Mouse (Mus musculus) midbrain, embryonic 13.5 days (tissue): ENCODE measurements around the gene Il27. TPM values are rescaled to one million over a fixed set of nuclear protein-coding genes. Genes with fewer than 3 reads are reported as not detected.

ENCODE experiments used
- ATAC-seq: fragments of 200-750 bp; cut with Nextera tagmentation; 2 replicates; pipeline ENCODE4 v1.8.0; 2017; ENCODE audit warnings: mild to moderate bottlenecking, moderate TSS enrichment, moderate library complexity
- H3K27ac ChIP-seq: fragments of 300-500 bp; sonication (generic); 2 replicates; pipeline ENCODE4 v1.5.1; 2015; ENCODE audit warnings: inconsistent platforms, mild to moderate bottlenecking, moderate library complexity
- H3K27me3 ChIP-seq: fragments of 300-500 bp; sonication (generic); 2 replicates; pipeline ENCODE4 v1.6.1; 2015; ENCODE audit warnings: mild to moderate bottlenecking, inconsistent platforms
- H3K36me3 ChIP-seq: fragments of 300-500 bp; sonication (generic); 2 replicates; pipeline ENCODE4 v1.6.1; 2015; ENCODE audit warnings: mild to moderate bottlenecking, inconsistent platforms
- H3K4me1 ChIP-seq: fragments of 300-500 bp; sonication (generic); replicated peaks from 2 replicates; pipeline ENCODE4 v1.6.1; 2015; ENCODE audit warnings: inconsistent platforms
- H3K4me2 ChIP-seq: fragments of 300-500 bp; sonication (generic); replicated peaks from 2 replicates; pipeline ENCODE4 v1.6.1; 2015; ENCODE audit warnings: moderate library complexity, mild to moderate bottlenecking, inconsistent platforms
- H3K4me3 ChIP-seq: fragments of 300-500 bp; sonication (generic); replicated peaks from 2 replicates; pipeline ENCODE4 v1.5.1; 2015; ENCODE audit warnings: mild to moderate bottlenecking, inconsistent platforms
- H3K9ac ChIP-seq: fragments of 300-500 bp; sonication (generic); replicated peaks from 2 replicates; pipeline ENCODE4 v1.6.1; 2015; ENCODE audit warnings: mild to moderate bottlenecking, inconsistent platforms
- H3K9me3 ChIP-seq: fragments of 300-500 bp; sonication (generic); 2 replicates; pipeline ENCODE4 v1.6.1; 2016; ENCODE audit warnings: mild to moderate bottlenecking, inconsistent platforms
- WGBS: fragments of 180-500 bp; shearing (Covaris S2); methylation state at CpG from one replicate; pipeline ENCODE4 v1.1.7; 2015; 5-methylcytosine and 5-hydroxymethylcytosine counted together
- microRNA-seq: library from miRNA; unstranded; fragments of <30 nt; microRNA quantifications from one replicate; pipeline ENCODE4, GENCODE M21; 2016
- polyA plus RNA-seq: library from polyadenylated mRNA; unstranded; fragments of >200 nt; fragmentation: Nextera tagmentation; extraction: Ambion mirVana; gene quantifications from 2 replicates; pipeline ENCODE4 v1.2.1, GENCODE M21; 2015

The Il27 gene
- polyA plus RNA-seq, 1 experiment from 2014 or later, result not detected

DNA sequence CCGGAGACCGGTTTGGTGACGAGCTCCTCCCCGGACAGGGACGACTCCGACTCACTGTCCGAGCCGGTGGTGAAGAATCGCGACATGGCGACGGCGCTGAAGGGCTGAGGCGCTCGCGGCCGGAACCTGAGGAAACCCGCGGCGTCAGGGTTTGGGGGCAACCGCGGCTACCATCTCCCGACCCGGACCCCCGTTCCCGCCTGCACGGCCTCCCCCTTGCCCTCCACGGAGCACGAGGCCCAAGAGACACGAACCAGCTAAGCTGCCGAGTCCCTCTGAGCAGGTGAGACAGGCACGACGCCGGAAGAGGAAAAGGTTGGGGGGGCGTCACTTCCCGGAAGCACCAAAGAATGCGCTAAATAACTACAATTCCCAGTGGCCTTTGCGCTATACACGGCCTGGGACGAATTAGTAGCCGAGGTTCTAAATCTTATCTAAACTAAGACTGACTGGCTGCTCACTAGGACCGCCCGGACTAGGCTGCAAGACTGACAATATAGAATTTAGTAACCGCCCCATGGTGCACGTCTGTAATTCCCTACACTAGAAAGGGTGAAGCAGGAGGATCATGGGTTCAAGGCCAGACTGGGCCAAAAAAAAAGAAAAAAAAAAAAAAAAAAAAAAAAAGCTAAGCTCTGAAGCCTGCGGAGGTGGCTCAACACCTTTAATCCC is 28.5 kb downstream of the Il27 start, which contains the start of gene Eif3c:
Gene Eif3c (minus strand): TSS at position 318 of the 672 bp plus-strand sequence.
- Histone ChIP-seq H3K4me2 (peak within 1 kb of the TSS; percentile 90), H3K4me3 (peak within 1 kb of the TSS; percentile 98), H3K27ac (peak within 1 kb of the TSS; percentile 75), H3K27me3 (no peaks in the 10 kb centered on the region), H3K9me3 (no peaks in the 10 kb centered on the region), H3K36me3 (peaks cover 36% of the 10 kb centered on the region), H3K4me1 (peaks cover 14% of the 10 kb centered on the region), H3K9ac (peak within 1 kb of the TSS; percentile 87)
- WGBS, result under 1% methylated on average over 46 of the region's 46 CpGs
- peak; percentile 97 for ATAC-seq

GRCm38 (mm10) chr7:126565693-126566092 is 29.0 kb downstream of the Il27 start:
- peak overlapping the region; percentile 98 for H3K4me3 ChIP-seq
- H3K36me3 ChIP-seq, result peaks cover 41% of the 10 kb centered on the region
- no peaks in the 10 kb centered on the region for H3K27me3 ChIP-seq
- 2% methylated on average over 24 of the region's 28 CpGs for WGBS
- peaks cover 14% of the 10 kb centered on the region for H3K4me1 ChIP-seq
- no peaks in the 10 kb centered on the region for H3K9me3 ChIP-seq
- H3K4me2 ChIP-seq, result peak overlapping the region; percentile 90
- ATAC-seq, result no peak; the same call in 1 of the 2 replicates
- peak overlapping the region; percentile 75 for H3K27ac ChIP-seq
- peak overlapping the region; percentile 87 for H3K9ac ChIP-seq

DNA sequence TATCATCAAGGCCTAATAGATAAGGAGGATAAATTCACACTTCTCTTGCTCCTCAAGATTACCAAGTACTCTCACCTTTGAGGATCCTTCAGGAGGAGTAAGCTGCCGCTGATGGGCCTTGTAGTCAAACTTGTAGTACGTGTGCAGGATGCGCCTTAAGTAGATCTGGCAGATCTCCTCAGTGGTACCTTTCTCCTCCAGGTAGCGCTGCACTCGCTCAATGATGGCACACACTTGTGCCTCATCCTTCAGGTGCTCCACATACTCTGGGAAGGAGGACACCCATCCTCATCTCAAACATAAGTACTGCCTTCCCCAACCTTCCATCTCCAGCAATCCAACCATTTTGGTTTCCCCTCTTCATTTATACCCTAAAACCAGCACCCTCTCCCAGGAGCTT is 38.1 kb downstream of the Il27 start:
- H3K27me3 ChIP-seq, result no peaks in the 10 kb centered on the region
- H3K4me3 ChIP-seq, result no peak overlapping the region
- ATAC-seq, result no peak
- whole genome bisulfite sequencing, result 95% methylated on average over 5 of the region's 5 CpGs
- H3K27ac ChIP-seq, result no peak overlapping the region
- H3K36me3 ChIP-seq, result peaks cover 93% of the 10 kb centered on the region
- no peaks in the 10 kb centered on the region for H3K4me1 ChIP-seq
- H3K9ac ChIP-seq, result no peak overlapping the region
- no peaks in the 10 kb centered on the region for H3K9me3 ChIP-seq
- H3K4me2 ChIP-seq, result no peak overlapping the region

- Histone ChIP-seq H3K27me3 (no peaks in the 10 kb centered on the region), H3K9ac (no peak overlapping the region), H3K4me3 (no peak overlapping the region), H3K4me1 (no peaks in the 10 kb centered on the region), H3K36me3 (peaks cover 95% of the 10 kb centered on the region), H3K27ac (no peak overlapping the region), H3K9me3 (no peaks in the 10 kb centered on the region), H3K4me2 (no peak overlapping the region)
- no peak for ATAC-seq
- WGBS, result 98% methylated on average over 1 of the region's 1 CpGs
Measured at GRCm38 (mm10) chr7:126554796-126555195, 39.9 kb downstream of the Il27 start.

DNA sequence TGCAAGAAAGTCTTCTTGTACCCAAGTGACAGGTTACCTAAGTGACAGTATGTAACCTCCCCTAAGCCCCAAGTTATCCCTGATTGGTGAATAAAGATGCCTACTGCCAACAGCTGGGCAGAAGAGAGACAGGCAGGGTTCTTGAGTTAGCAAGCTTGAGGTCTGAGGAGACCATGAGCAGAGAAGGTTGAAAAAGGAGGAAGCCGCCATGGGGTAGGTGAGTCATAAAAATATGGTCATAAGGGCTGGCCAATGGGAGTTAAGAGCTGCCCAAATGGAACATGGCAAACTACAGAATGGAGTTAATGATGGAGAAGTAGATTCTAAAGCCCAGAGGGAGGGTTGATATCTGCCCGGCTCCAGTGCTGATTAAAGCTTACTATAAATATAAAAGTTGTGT is 49.1 kb downstream of the Il27 start:
- H3K4me2 ChIP-seq, result no peak overlapping the region
- no peak overlapping the region for H3K4me3 ChIP-seq
- H3K9ac ChIP-seq, result no peak overlapping the region
- 93% methylated on average over 2 of the region's 2 CpGs for WGBS
- no peak overlapping the region for H3K27ac ChIP-seq
- no peaks in the 10 kb centered on the region for H3K27me3 ChIP-seq
- H3K36me3 ChIP-seq, result peaks cover 63% of the 10 kb centered on the region
- ATAC-seq, result no peak
- no peaks in the 10 kb centered on the region for H3K4me1 ChIP-seq
- H3K9me3 ChIP-seq, result no peaks in the 10 kb centered on the region

DNA sequence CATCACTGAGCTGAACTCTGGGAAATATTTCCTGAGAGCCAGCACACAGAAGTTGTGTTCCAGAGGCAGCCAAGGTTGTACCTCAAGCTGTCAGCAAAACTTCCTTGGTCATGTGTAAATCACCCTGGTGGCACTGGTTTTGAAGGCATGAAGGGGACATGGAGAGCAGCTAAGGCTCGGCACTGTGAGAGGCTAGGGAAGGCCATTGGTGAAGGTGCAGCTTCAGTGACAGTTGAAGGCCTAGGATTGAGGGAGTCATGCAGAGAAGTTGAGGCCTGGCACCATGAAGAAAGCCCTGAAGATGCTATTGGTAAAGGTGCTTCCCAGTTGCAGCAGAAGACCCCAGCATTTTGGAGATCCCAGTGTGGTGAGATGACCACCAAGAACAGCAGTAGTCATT is 53.1 kb downstream of the Il27 start:
- Histone ChIP-seq H3K9me3 (no peaks in the 10 kb centered on the region), H3K27ac (no peak overlapping the region), H3K4me2 (no peak overlapping the region), H3K27me3 (peaks cover 5% of the 10 kb centered on the region), H3K4me3 (no peak overlapping the region), H3K9ac (no peak overlapping the region), H3K36me3 (peaks cover 24% of the 10 kb centered on the region), H3K4me1 (no peaks in the 10 kb centered on the region)
- ATAC-seq, result no peak
- 95% methylated on average over 1 of the region's 1 CpGs for WGBS

Small RNA genes lying within 50 kb of the gene (microRNA-seq; reads per million reads assigned to microRNA genes)
- gene Mir7059, result 0.82 reads per million

Other genes with a start within 250 kb of the Il27 start
- 1.0 and 1.7 TPM in 2 replicates for gene Lat, start 225.4 kb downstream of the Il27 start, polyA plus RNA-seq
- 77.9 and 78.6 TPM in 2 replicates for gene Spns1, start 217.5 kb downstream of the Il27 start, polyA plus RNA-seq
- 2.9 and 3.8 TPM in 2 replicates for gene Nfatc2ip, start 198.2 kb downstream of the Il27 start, polyA plus RNA-seq
- gene Cd19, start 180.1 kb downstream of the Il27 start, polyA plus RNA-seq, result not detected in 2 replicates
- 23.7 and 25.9 TPM in 2 replicates for gene Rabep2, start 166.2 kb downstream of the Il27 start, polyA plus RNA-seq
- 0.32 and 0.49 TPM in 2 replicates for gene Atp2a1, start 131.8 kb downstream of the Il27 start, polyA plus RNA-seq
- gene Sh2b1, start 119.5 kb downstream of the Il27 start, polyA plus RNA-seq, result 63.7 and 69.5 TPM in 2 replicates
- gene Tufm, start 107.6 kb downstream of the Il27 start, polyA plus RNA-seq, result 117 and 124 TPM in 2 replicates
- gene Atxn2l, start 91.5 kb downstream of the Il27 start, polyA plus RNA-seq, result 65.1 and 76.5 TPM in 2 replicates
- gene Eif3c, start 28.5 kb downstream of the Il27 start, polyA plus RNA-seq, result 207 and 213 TPM in 2 replicates
- 0.21 and 0.69 TPM in 2 replicates for gene Apobr, start 10.0 kb downstream of the Il27 start, polyA plus RNA-seq
- 27.7 and 28.8 TPM in 2 replicates for gene Cln3, start 9.1 kb downstream of the Il27 start, polyA plus RNA-seq
- 4.8 and 7.6 TPM in 2 replicates for gene Nupr1, start 35.9 kb upstream of the Il27 start, polyA plus RNA-seq
- gene Sgf29, start 54.4 kb upstream of the Il27 start, polyA plus RNA-seq, result 54.5 and 57.0 TPM in 2 replicates
- gene Sult1a1, start 81.5 kb upstream of the Il27 start, polyA plus RNA-seq, result 0.93 and 1.9 TPM in 2 replicates
- 141 and 158 TPM in 2 replicates for gene Bola2, start 100.5 kb upstream of the Il27 start, polyA plus RNA-seq
- gene Slx1b, start 100.8 kb upstream of the Il27 start, polyA plus RNA-seq, result 21.0 and 21.1 TPM in 2 replicates
- 96.3 and 101 TPM in 2 replicates for gene Coro1a, start 112.8 kb upstream of the Il27 start, polyA plus RNA-seq
- 78.8 and 80.7 TPM in 2 replicates for gene Mapk3, start 164.7 kb upstream of the Il27 start, polyA plus RNA-seq
- gene Gdpd3, start 171.4 kb upstream of the Il27 start, polyA plus RNA-seq, result 2.5 and 2.9 TPM in 2 replicates
- gene Ypel3, start 182.0 kb upstream of the Il27 start, polyA plus RNA-seq, result 163 and 180 TPM in 2 replicates
- gene Tbx6, start 186.5 kb upstream of the Il27 start, polyA plus RNA-seq, result 0.36 and 0.49 TPM in 2 replicates
- gene Ppp4c, start 197.6 kb upstream of the Il27 start, polyA plus RNA-seq, result 224 and 241 TPM in 2 replicates
- gene Fam57b, start 202.7 kb upstream of the Il27 start, polyA plus RNA-seq, result 48.3 and 52.6 TPM in 2 replicates
- gene 4930451I11Rik, start 236.7 kb upstream of the Il27 start, polyA plus RNA-seq, result not detected in 2 replicates